Mouse (Mus musculus): ENCODE data around the gene Tex38. TPM values are rescaled to one million over a fixed set of nuclear protein-coding genes. Genes with fewer than 3 reads are reported as not detected.
A peak's percentile ranks its signal among the peaks of the same experiment; 100 is the strongest.

Gene Tex38
- polyA plus RNA-seq (2015; fragmentation: Nextera tagmentation; extraction: Ambion mirVana): 0.16 TPM in 1 of 2 replicates, not detected in the other

DNA sequence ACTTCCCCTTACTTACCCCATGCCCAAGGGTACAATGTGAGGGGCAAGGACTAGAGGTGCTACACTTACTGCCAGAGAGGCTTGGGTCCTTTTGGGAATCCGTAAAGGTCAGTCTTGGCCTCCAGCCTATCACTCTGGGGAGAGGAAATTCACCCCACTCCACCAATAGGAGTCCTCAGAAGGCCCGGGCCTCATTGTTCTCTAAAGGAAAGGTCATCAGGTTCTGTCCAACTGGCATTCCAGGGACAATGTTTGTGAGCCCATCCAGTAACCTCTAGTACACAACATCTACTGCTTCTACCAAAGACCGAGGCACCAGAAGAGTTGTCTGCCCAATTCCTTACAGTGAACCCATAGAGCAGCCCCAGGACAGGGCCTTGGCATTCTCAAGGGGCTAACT lies at the start of gene Tex38:
TSS of gene Tex38 (minus strand) at position 101 of the 400 bp plus-strand sequence.
- H3K4me2 ChIP-seq (replicated peaks; ENCODE audit: low read depth, low read length): no peak within 1 kb of the TSS
- DNase-seq (ENCODE audit: low spot score): no peak
- TF ChIP-seq EP300 (IDR thresholded peaks at IDR 0.05): no peak
- TF ChIP-seq CTCF (IDR thresholded peaks at IDR 0.05): no peak
- H3K9me3 ChIP-seq (ENCODE audit: low read length): no peaks in the 10 kb centered on the region
- H3K27me3 ChIP-seq (replicated peaks; ENCODE audit: insufficient read depth, low read length): no peaks in the 10 kb centered on the region
- no peak within 1 kb of the TSS for H3K9ac ChIP-seq (replicated peaks; ENCODE audit: low read depth)
- no peak for ATAC-seq
- WGBS: 69% methylated on average over 3 of the region's 3 CpGs
- H3K27ac ChIP-seq (ENCODE audit: low read length): no peak within 1 kb of the TSS; the same call in 1 of the 2 replicates
- no peak within 1 kb of the TSS for H3K4me3 ChIP-seq (ENCODE audit: low read depth, low read length)
- no peaks in the 10 kb centered on the region for H3K4me1 ChIP-seq (ENCODE audit: insufficient read depth, low read depth, low read length)
- no peaks in the 10 kb centered on the region for H3K36me3 ChIP-seq (ENCODE audit: insufficient read depth, low read length)

DNA sequence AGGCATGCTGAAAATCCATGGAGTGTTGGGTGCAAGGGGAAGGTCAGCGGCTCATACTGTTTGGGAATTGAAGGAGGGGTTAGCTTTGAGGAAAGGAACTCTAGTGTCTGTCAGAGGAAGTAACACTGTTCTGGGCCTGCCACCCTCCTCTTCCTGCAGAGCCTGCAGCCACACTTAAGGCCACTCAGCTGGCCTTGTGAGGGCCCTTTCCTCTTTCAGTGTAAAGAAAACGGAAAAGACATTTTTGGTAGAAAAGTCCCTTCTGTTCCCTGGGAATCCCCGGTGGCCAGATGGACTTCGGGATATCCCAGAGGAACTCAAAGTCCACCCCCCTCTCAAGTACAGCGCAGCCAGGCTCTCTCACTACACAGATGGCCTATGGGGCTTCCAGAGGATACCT lies 49.7 kb upstream of the Tex38 start:
- no peaks in the 10 kb centered on the region for H3K9me3 ChIP-seq (ENCODE audit: low read length)
- TF ChIP-seq EP300 (IDR thresholded peaks at IDR 0.05) (no peak), CTCF (IDR thresholded peaks at IDR 0.05) (no peak)
- ATAC-seq (no peak), DNase-seq (ENCODE audit: low spot score) (peak; percentile 30)
- no peak overlapping the region; the same call in 1 of the 2 replicates for H3K27ac ChIP-seq (ENCODE audit: low read length)
- H3K4me2 ChIP-seq (replicated peaks; ENCODE audit: low read depth, low read length): no peak overlapping the region
- peaks cover 16% of the 10 kb centered on the region for H3K4me1 ChIP-seq (ENCODE audit: insufficient read depth, low read depth, low read length)
- H3K4me3 ChIP-seq (ENCODE audit: low read depth, low read length): no peak overlapping the region
- H3K36me3 ChIP-seq (ENCODE audit: insufficient read depth, low read length): peaks cover 18% of the 10 kb centered on the region
- no peaks in the 10 kb centered on the region for H3K27me3 ChIP-seq (replicated peaks; ENCODE audit: insufficient read depth, low read length)
- H3K9ac ChIP-seq (replicated peaks; ENCODE audit: low read depth): no peak overlapping the region
- 30% methylated on average over 5 of the region's 5 CpGs for WGBS

DNA sequence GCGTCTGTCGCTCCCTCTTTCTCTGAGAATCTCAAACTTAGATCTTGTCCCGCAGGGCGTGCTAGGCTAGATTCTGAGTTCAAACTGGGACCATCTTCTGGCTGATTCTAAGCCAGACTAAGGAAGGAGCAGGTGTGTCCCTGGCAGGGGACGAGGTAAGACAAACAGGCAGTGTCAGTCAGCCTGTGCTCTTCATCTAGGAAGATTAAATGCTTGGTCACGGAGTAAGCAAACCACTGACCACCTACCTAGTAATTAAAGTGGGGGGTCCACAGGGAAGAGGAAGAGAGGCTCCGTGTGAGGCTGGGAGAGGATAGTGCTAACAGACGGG lies 47.7 kb upstream of the Tex38 start:
- Histone ChIP-seq H3K9me3 (ENCODE audit: low read length) (no peaks in the 10 kb centered on the region), H3K4me1 (ENCODE audit: insufficient read depth, low read depth, low read length) (peaks cover 16% of the 10 kb centered on the region), H3K4me2 (replicated peaks; ENCODE audit: low read depth, low read length) (peak overlapping the region; percentile 74), H3K9ac (replicated peaks; ENCODE audit: low read depth) (peak overlapping the region; percentile 57; the same call in 1 of the 2 replicates), H3K27me3 (replicated peaks; ENCODE audit: insufficient read depth, low read length) (no peaks in the 10 kb centered on the region), H3K36me3 (ENCODE audit: insufficient read depth, low read length) (peaks cover 12% of the 10 kb centered on the region), H3K27ac (ENCODE audit: low read length) (no peak overlapping the region), H3K4me3 (ENCODE audit: low read depth, low read length) (peak overlapping the region; percentile 69)
- ATAC-seq (no peak), DNase-seq (ENCODE audit: low spot score) (no peak)
- no peak for TF ChIP-seq EP300 (IDR thresholded peaks at IDR 0.05)
- TF ChIP-seq CTCF (IDR thresholded peaks at IDR 0.05): no peak
- 6% methylated on average over 8 of the region's 8 CpGs for WGBS

DNA sequence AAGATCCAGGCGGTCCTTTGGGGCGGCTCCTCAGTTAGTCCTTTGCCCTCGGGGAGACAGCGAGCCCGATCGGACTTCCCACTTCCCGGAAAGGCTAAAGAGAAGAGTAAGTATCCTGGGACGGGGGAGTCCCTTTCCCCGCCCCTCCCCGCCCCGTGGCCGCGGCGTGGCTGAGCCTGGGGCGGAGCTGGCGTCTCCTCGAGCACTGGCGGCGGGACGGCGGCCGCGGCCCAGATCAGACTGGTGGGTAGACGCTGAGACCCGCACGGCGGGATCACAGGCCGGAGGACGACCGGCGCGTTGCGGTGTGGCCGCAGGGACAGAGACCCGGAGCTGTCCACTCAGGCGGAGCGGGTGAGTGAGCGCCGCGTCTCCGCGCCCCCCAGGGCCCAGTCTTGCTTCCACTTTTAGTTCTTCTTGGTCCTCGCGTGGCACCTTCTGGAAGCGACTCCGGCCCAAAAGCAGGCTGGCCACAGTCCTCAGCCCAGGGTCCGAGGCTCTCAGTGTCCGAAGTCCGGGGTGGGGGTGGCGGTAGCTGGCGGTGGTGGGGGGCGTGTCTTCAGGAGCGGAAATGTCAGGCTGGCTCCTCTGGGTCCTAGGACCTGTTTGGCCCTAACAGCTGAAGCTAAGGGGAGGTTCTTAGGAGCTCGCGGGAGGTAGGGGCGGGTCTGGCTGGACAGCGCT lies 47.2 kb upstream of the Tex38 start, which contains the start of gene Mob3c:
TSS of gene Mob3c (plus strand) at position 205 of the 684 bp plus-strand sequence.
- H3K9me3 ChIP-seq (ENCODE audit: low read length): no peaks in the 10 kb centered on the region
- H3K4me1 ChIP-seq (ENCODE audit: insufficient read depth, low read depth, low read length): peaks cover 16% of the 10 kb centered on the region
- H3K9ac ChIP-seq (replicated peaks; ENCODE audit: low read depth): peak within 1 kb of the TSS; percentile 57
- peaks cover 12% of the 10 kb centered on the region for H3K36me3 ChIP-seq (ENCODE audit: insufficient read depth, low read length)
- peak within 1 kb of the TSS; percentile 86 for H3K27ac ChIP-seq (ENCODE audit: low read length)
- H3K27me3 ChIP-seq (replicated peaks; ENCODE audit: insufficient read depth, low read length): no peaks in the 10 kb centered on the region
- peak within 1 kb of the TSS; percentile 74 for H3K4me2 ChIP-seq (replicated peaks; ENCODE audit: low read depth, low read length)
- TF ChIP-seq CTCF (IDR thresholded peaks at IDR 0.05) (no peak), EP300 (IDR thresholded peaks at IDR 0.05) (no peak)
- peak; percentile 97 for ATAC-seq
- peak within 1 kb of the TSS; percentile 69 for H3K4me3 ChIP-seq (ENCODE audit: low read depth, low read length)
- DNase-seq (ENCODE audit: low spot score): peak; percentile 97
- WGBS: under 1% methylated on average over 53 of the region's 57 CpGs

- Histone ChIP-seq H3K27ac (ENCODE audit: low read length) (peak overlapping the region; percentile 86), H3K27me3 (replicated peaks; ENCODE audit: insufficient read depth, low read length) (no peaks in the 10 kb centered on the region), H3K4me3 (ENCODE audit: low read depth, low read length) (peak overlapping the region; percentile 69), H3K9me3 (ENCODE audit: low read length) (no peaks in the 10 kb centered on the region), H3K4me1 (ENCODE audit: insufficient read depth, low read depth, low read length) (peaks cover 16% of the 10 kb centered on the region), H3K9ac (replicated peaks; ENCODE audit: low read depth) (peak overlapping the region; percentile 57), H3K36me3 (ENCODE audit: insufficient read depth, low read length) (peaks cover 12% of the 10 kb centered on the region), H3K4me2 (replicated peaks; ENCODE audit: low read depth, low read length) (peak overlapping the region; percentile 74)
- 3% methylated on average over 4 of the region's 4 CpGs for WGBS
- no peak for ATAC-seq
- no peak for DNase-seq (ENCODE audit: low spot score)
- TF ChIP-seq CTCF (IDR thresholded peaks at IDR 0.05): peak; percentile 11; the same call in 1 of the 2 replicates
- TF ChIP-seq EP300 (IDR thresholded peaks at IDR 0.05): no peak
Measured at GRCm38 (mm10) chr4:115827535-115827887, 46.7 kb upstream of the Tex38 start.

DNA sequence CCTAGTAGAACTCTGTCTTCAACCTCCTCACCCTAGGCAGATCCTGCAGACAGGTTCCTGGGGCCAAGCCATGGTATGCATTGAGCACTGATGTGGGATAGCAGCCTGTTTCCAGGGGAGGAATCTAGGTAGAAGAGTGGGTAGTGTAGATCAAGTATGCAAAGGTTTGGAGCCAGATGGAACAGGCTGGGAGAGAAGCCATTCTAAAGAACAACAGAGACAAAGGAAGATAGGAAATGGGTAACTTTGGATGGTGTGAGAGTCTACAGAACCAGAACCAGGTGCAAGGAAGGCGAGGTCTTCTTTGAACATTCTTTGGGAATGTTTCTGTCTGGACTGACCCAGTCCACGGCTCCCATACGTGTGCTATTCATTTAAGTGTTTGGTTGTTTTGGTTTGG lies 46.2 kb upstream of the Tex38 start:
- Histone ChIP-seq H3K27me3 (replicated peaks; ENCODE audit: insufficient read depth, low read length) (no peaks in the 10 kb centered on the region), H3K9me3 (ENCODE audit: low read length) (no peaks in the 10 kb centered on the region), H3K9ac (replicated peaks; ENCODE audit: low read depth) (no peak overlapping the region), H3K4me2 (replicated peaks; ENCODE audit: low read depth, low read length) (peak overlapping the region; percentile 74; the same call in 1 of the 2 replicates), H3K4me1 (ENCODE audit: insufficient read depth, low read depth, low read length) (peaks cover 16% of the 10 kb centered on the region), H3K36me3 (ENCODE audit: insufficient read depth, low read length) (peaks cover 9% of the 10 kb centered on the region), H3K27ac (ENCODE audit: low read length) (no peak overlapping the region), H3K4me3 (ENCODE audit: low read depth, low read length) (peak overlapping the region; percentile 69; the same call in 1 of the 2 replicates)
- DNase-seq (ENCODE audit: low spot score) (no peak), ATAC-seq (no peak)
- WGBS: 62% methylated on average over 3 of the region's 3 CpGs
- TF ChIP-seq CTCF (IDR thresholded peaks at IDR 0.05): no peak
- no peak for TF ChIP-seq EP300 (IDR thresholded peaks at IDR 0.05)

All from lung, postnatal 0 days (tissue).